Mouse (Mus musculus) forebrain, embryonic 13.5 days (tissue): ENCODE measurements at regions not wholly inside any gene's neighbourhood (a gene's known extent, or its start where the extent isn't known, plus 50 kb on each side); places are given as distances from the start of the nearest gene placed in this dataset.
A peak's percentile ranks its signal among the peaks of the same experiment; 100 is the strongest.

ENCODE experiments used
- ATAC-seq: fragments of 200-750 bp; cut with Nextera tagmentation; 2 replicates; pipeline ENCODE4 v1.8.0; 2017
- H3K27ac ChIP-seq: fragments of 300-500 bp; sonication (generic); 2 replicates; pipeline ENCODE4 v1.5.1; 2015; ENCODE audit warnings: inconsistent platforms, mild to moderate bottlenecking, moderate library complexity
- H3K27me3 ChIP-seq: fragments of 300-500 bp; sonication (generic); 2 replicates; pipeline ENCODE4 v1.6.1; 2015; ENCODE audit warnings: mild to moderate bottlenecking, inconsistent platforms
- H3K36me3 ChIP-seq: fragments of 300-500 bp; sonication (generic); 2 replicates; pipeline ENCODE4 v1.6.1; 2015; ENCODE audit warnings: mild to moderate bottlenecking, inconsistent platforms; ENCODE audit not compliant: poor library complexity, severe bottlenecking
- H3K4me1 ChIP-seq: fragments of 300-500 bp; sonication (generic); 2 replicates; pipeline ENCODE4 v1.6.1; 2015; ENCODE audit warnings: inconsistent platforms
- H3K4me2 ChIP-seq: fragments of 300-500 bp; sonication (generic); 2 replicates; pipeline ENCODE4 v1.6.1; 2015; ENCODE audit warnings: inconsistent platforms, mild to moderate bottlenecking, moderate library complexity
- H3K4me3 ChIP-seq: fragments of 300-500 bp; sonication (generic); 2 replicates; pipeline ENCODE4 v1.5.1; 2015; ENCODE audit warnings: mild to moderate bottlenecking, inconsistent platforms
- H3K9ac ChIP-seq: fragments of 300-500 bp; sonication (generic); 2 replicates; pipeline ENCODE4 v1.6.1; 2015; ENCODE audit warnings: mild to moderate bottlenecking, inconsistent platforms
- H3K9me3 ChIP-seq: fragments of 300-500 bp; sonication (generic); replicated peaks from 2 replicates; pipeline ENCODE4 v1.6.1; 2016; ENCODE audit warnings: inconsistent platforms
- WGBS: fragments of 180-500 bp; shearing (Covaris S2); methylation state at CpG from one replicate; pipeline ENCODE4 v1.1.7; 2015; 5-methylcytosine and 5-hydroxymethylcytosine counted together

DNA sequence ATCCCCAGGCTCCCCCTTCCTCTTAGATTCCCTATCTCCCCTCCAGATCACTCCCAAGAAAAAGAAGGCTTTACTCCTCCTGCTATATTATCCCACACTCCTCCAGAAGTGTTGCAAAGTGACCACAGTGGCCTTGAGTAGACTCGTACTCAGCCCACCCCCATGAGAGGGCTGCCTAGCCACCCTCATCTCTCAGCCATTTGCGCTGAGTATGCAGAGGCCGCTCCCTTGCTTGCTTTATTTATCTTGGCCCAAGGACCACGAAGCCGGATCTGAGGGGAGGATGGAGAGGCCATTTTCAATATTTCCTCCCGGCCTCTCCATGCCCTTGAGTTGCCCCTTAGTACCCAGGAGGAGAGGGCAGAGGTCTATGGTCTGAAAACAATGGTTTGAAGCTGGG is 151.9 kb downstream of the Pja1 start:
- H3K27me3 ChIP-seq: peaks cover 11% of the 10 kb centered on the region; the same call in 1 of the 2 replicates
- peaks cover 18% of the 10 kb centered on the region; the same call in 1 of the 2 replicates for H3K4me1 ChIP-seq
- no peak overlapping the region for H3K9ac ChIP-seq
- H3K9me3 ChIP-seq: no peaks in the 10 kb centered on the region
- 87% methylated on average over 6 of the region's 6 CpGs for WGBS
- H3K36me3 ChIP-seq: no peaks in the 10 kb centered on the region
- ATAC-seq: no peak
- H3K4me2 ChIP-seq: no peak overlapping the region
- no peak overlapping the region for H3K27ac ChIP-seq
- H3K4me3 ChIP-seq: no peak overlapping the region

- ATAC-seq: no peak
- no peak overlapping the region for H3K4me2 ChIP-seq
- peaks cover 18% of the 10 kb centered on the region; the same call in 1 of the 2 replicates for H3K4me1 ChIP-seq
- H3K27ac ChIP-seq: no peak overlapping the region
- H3K4me3 ChIP-seq: no peak overlapping the region
- no peaks in the 10 kb centered on the region for H3K36me3 ChIP-seq
- peaks cover 19% of the 10 kb centered on the region; the same call in 1 of the 2 replicates for H3K27me3 ChIP-seq
- 62% methylated on average over 8 of the region's 8 CpGs for WGBS
- no peak overlapping the region for H3K9ac ChIP-seq
- no peaks in the 10 kb centered on the region for H3K9me3 ChIP-seq
Observed at GRCm38 (mm10) chrX:99318141-99318540, 152.9 kb downstream of the Pja1 start.

DNA sequence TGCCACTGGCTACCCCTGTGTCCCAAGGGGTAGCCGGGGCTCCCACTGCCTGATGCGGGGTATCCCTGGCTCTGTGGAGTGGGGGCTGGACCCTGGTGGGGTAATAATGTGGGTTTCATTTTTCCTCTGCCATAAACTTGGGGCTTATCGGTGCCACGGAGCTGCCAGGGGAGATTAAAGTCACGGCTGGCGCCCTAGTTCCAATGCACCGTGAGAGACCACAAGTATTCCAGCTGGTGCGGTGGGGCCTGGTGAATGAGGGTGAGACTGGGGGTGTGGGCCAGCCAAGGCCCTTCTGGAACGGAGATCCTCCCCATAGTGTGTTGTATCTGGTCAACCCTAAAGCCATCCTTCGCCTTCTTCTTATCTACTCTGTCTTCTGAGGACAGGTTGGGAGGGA is 153.3 kb downstream of the Pja1 start:
- Histone ChIP-seq H3K36me3 (no peaks in the 10 kb centered on the region), H3K4me1 (peaks cover 18% of the 10 kb centered on the region; the same call in 1 of the 2 replicates), H3K27me3 (peaks cover 19% of the 10 kb centered on the region; the same call in 1 of the 2 replicates), H3K4me3 (no peak overlapping the region), H3K9ac (no peak overlapping the region), H3K27ac (no peak overlapping the region), H3K9me3 (no peaks in the 10 kb centered on the region), H3K4me2 (no peak overlapping the region)
- WGBS: 77% methylated on average over 10 of the region's 10 CpGs
- 0 out of 2 replicates have a peak, but pooled peaks have one; percentile 27 for ATAC-seq

DNA sequence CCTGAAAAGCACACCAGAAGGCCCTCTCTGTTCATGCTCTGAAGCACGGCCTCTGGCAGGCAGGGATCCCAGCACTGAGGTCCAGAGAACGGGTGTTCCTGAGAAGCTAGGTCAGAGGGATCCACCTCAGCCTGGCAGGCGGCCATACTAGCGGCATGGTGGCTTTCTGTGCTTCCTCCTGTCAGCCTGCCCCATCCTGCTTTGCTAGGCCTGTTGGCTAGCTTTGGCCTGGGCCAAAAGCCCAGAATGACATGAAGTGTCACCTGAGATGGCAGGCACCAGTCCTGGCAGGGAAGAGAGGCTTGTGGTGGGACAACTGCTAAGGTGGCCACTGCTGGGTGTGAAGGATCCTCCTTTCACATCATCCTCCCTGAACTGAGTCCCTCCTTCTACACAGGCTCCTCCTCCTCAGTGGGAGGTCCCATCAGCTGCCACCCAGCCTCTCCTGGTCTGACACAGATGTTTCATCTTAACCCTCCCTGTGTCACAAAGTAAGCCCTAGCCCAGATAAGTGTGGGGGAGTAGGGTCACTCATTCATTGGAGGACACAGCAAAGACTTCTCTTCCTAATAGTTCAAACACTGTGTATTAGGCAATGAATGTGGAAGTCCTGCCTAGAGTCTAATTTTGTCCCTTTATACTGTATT is 154.5 kb downstream of the Pja1 start:
- no peak overlapping the region for H3K4me2 ChIP-seq
- no peak overlapping the region for H3K4me3 ChIP-seq
- WGBS: 67% methylated on average over 4 of the region's 4 CpGs
- ATAC-seq: no peak
- no peak overlapping the region for H3K27ac ChIP-seq
- peaks cover 19% of the 10 kb centered on the region; the same call in 1 of the 2 replicates for H3K27me3 ChIP-seq
- H3K36me3 ChIP-seq: no peaks in the 10 kb centered on the region
- peaks cover 18% of the 10 kb centered on the region; the same call in 1 of the 2 replicates for H3K4me1 ChIP-seq
- no peak overlapping the region for H3K9ac ChIP-seq
- no peaks in the 10 kb centered on the region for H3K9me3 ChIP-seq

- Histone ChIP-seq H3K9me3 (no peaks in the 10 kb centered on the region), H3K4me3 (no peak overlapping the region), H3K36me3 (no peaks in the 10 kb centered on the region), H3K4me1 (peaks cover 9% of the 10 kb centered on the region; the same call in 1 of the 2 replicates), H3K27ac (no peak overlapping the region), H3K27me3 (peaks cover 17% of the 10 kb centered on the region; the same call in 1 of the 2 replicates), H3K4me2 (peak overlapping the region; percentile 5; the same call in 1 of the 2 replicates), H3K9ac (no peak overlapping the region)
- WGBS: 19% methylated on average over 6 of the region's 6 CpGs
- ATAC-seq: peak; percentile 66; the same call in 1 of the 2 replicates
Observed at GRCm38 (mm10) chrX:99299110-99299509, 163.2 kb downstream of the Efnb1 start.

- Histone ChIP-seq H3K36me3 (no peaks in the 10 kb centered on the region), H3K9me3 (no peaks in the 10 kb centered on the region), H3K4me3 (no peak overlapping the region), H3K4me2 (no peak overlapping the region), H3K27me3 (peaks cover 26% of the 10 kb centered on the region), H3K9ac (no peak overlapping the region), H3K4me1 (peaks cover 31% of the 10 kb centered on the region), H3K27ac (no peak overlapping the region)
- ATAC-seq: no peak
- 68% methylated on average over 8 of the region's 8 CpGs for WGBS
Observed at GRCm38 (mm10) chrX:99294726-99295125, 158.8 kb downstream of the Efnb1 start.

GRCm38 (mm10) chrX:99293967-99294366 is 158.0 kb downstream of the Efnb1 start:
- Histone ChIP-seq H3K27me3 (peaks cover 30% of the 10 kb centered on the region), H3K9me3 (no peaks in the 10 kb centered on the region), H3K4me1 (peaks cover 27% of the 10 kb centered on the region), H3K9ac (no peak overlapping the region), H3K4me3 (no peak overlapping the region), H3K27ac (no peak overlapping the region), H3K4me2 (no peak overlapping the region), H3K36me3 (no peaks in the 10 kb centered on the region)
- 54% methylated on average over 6 of the region's 6 CpGs for WGBS
- ATAC-seq: no peak

GRCm38 (mm10) chrX:99292758-99293157 is 156.8 kb downstream of the Efnb1 start:
- Histone ChIP-seq H3K4me1 (peaks cover 23% of the 10 kb centered on the region; the same call in 1 of the 2 replicates), H3K9ac (no peak overlapping the region), H3K27ac (no peak overlapping the region), H3K36me3 (no peaks in the 10 kb centered on the region), H3K4me3 (no peak overlapping the region), H3K27me3 (peaks cover 29% of the 10 kb centered on the region), H3K4me2 (no peak overlapping the region), H3K9me3 (no peaks in the 10 kb centered on the region)
- ATAC-seq: no peak
- 40% methylated on average over 11 of the region's 11 CpGs for WGBS

DNA sequence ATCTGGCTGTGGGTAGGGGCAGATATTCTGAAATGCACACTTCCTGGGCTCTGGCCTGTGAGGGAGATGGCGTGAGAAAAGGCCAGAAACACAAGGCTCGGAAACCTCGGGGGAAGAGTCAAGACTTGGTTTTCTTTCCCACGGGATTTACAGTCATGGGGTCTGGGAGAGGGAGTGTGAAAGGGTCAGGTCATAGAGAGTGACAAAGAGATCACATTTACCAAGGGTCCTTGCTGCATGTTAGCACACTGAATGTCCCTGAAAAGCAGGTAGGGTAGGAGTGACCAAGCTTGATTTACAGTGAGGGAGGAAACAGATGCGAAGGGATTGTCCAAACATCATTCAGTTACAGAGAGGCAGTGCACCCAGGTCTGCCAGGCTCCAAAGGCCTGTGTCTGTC is 156.0 kb downstream of the Efnb1 start:
- H3K4me2 ChIP-seq: no peak overlapping the region
- peaks cover 36% of the 10 kb centered on the region for H3K27me3 ChIP-seq
- no peak overlapping the region for H3K9ac ChIP-seq
- no peak overlapping the region for H3K4me3 ChIP-seq
- peaks cover 23% of the 10 kb centered on the region; the same call in 1 of the 2 replicates for H3K4me1 ChIP-seq
- H3K9me3 ChIP-seq: no peaks in the 10 kb centered on the region
- 52% methylated on average over 5 of the region's 5 CpGs for WGBS
- no peaks in the 10 kb centered on the region for H3K36me3 ChIP-seq
- H3K27ac ChIP-seq: peak overlapping the region; percentile 44
- no peak for ATAC-seq

- Histone ChIP-seq H3K9ac (no peak overlapping the region), H3K9me3 (no peaks in the 10 kb centered on the region), H3K36me3 (no peaks in the 10 kb centered on the region), H3K4me2 (no peak overlapping the region), H3K4me1 (peaks cover 23% of the 10 kb centered on the region; the same call in 1 of the 2 replicates), H3K27me3 (peaks cover 39% of the 10 kb centered on the region), H3K4me3 (no peak overlapping the region), H3K27ac (peak overlapping the region; percentile 57)
- 33% methylated on average over 8 of the region's 10 CpGs for WGBS
- ATAC-seq: peak; percentile 88
Observed at GRCm38 (mm10) chrX:99291423-99291963, 155.6 kb downstream of the Efnb1 start.

GRCm38 (mm10) chrX:99287988-99288387 is 152.1 kb downstream of the Efnb1 start:
- 81% methylated on average over 4 of the region's 4 CpGs for WGBS
- Histone ChIP-seq H3K36me3 (no peaks in the 10 kb centered on the region), H3K9ac (no peak overlapping the region), H3K27me3 (peaks cover 48% of the 10 kb centered on the region), H3K4me1 (peaks cover 30% of the 10 kb centered on the region), H3K27ac (no peak overlapping the region), H3K9me3 (no peaks in the 10 kb centered on the region), H3K4me3 (no peak overlapping the region), H3K4me2 (no peak overlapping the region)
- no peak for ATAC-seq

DNA sequence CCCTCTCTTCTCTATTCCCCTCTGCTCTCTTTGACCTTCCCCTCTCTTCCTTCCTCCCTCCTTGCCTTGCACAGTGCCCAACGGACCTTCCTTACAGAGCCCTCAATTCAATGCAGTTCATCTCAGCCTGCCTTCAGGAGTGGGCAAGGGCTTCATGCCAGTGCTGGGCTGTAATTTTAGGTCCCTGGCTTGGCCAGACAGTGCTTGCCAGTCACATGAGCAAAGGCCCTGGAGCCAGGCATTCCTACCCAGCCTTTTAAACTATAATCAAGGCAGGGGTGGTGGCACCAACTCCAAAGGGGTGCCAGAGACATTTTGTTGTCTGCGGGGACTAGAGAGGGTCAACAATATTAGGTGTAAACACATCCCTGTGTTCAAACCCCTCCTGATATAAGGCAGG is 150.9 kb downstream of the Efnb1 start:
- no peak overlapping the region for H3K27ac ChIP-seq
- H3K9ac ChIP-seq: no peak overlapping the region
- no peaks in the 10 kb centered on the region for H3K9me3 ChIP-seq
- 75% methylated on average over 2 of the region's 2 CpGs for WGBS
- peaks cover 19% of the 10 kb centered on the region for H3K4me1 ChIP-seq
- H3K36me3 ChIP-seq: no peaks in the 10 kb centered on the region
- peaks cover 41% of the 10 kb centered on the region for H3K27me3 ChIP-seq
- no peak overlapping the region for H3K4me2 ChIP-seq
- ATAC-seq: no peak
- H3K4me3 ChIP-seq: no peak overlapping the region
